Mouse (Mus musculus) myocyte (in vitro differentiated cells): Measurements from ENCODE around the gene Nup188. TPM values are rescaled to one million over a fixed set of nuclear protein-coding genes. Genes with fewer than 3 reads are reported as not detected.

Experiments used
- H3K27me3 ChIP-seq: one replicate; pipeline ENCODE4 v1.6.1; 2011; ENCODE audit not compliant: control insufficient read depth, insufficient read depth, insufficient read length
- H3K36me3 ChIP-seq: one replicate; pipeline ENCODE4 v1.6.1; 2011; ENCODE audit not compliant: control insufficient read depth, insufficient read depth
- H3K4me2 ChIP-seq: one replicate; pipeline ENCODE4 v1.6.1; 2011; ENCODE audit warnings: low read depth, control low read depth
- H3K4me3 ChIP-seq: one replicate; pipeline ENCODE4 v1.5.1; 2011; ENCODE audit warnings: mild to moderate bottlenecking, control low read depth, moderate library complexity
- H3K79me2 ChIP-seq: one replicate; pipeline ENCODE4 v1.6.1; 2011; ENCODE audit not compliant: control insufficient read depth, insufficient read depth
- H3ac ChIP-seq: one replicate; pipeline ENCODE4 v1.6.1; 2011; ENCODE audit not compliant: control insufficient read depth, insufficient read length
- CEBPB ChIP-seq: IDR thresholded peaks from 2 replicates; pipeline ENCODE4 v1.6.1; 2011; ENCODE audit warnings: mild to moderate bottlenecking, moderate library complexity; ENCODE audit not compliant: poor library complexity, insufficient read depth, severe bottlenecking
- E2F4 ChIP-seq: IDR thresholded peaks from one replicate; pipeline ENCODE4 v1.6.1; 2011; ENCODE audit warnings: mild to moderate bottlenecking, control low read depth, moderate library complexity; ENCODE audit not compliant: insufficient read depth
- MAX ChIP-seq: IDR thresholded peaks from one replicate; pipeline ENCODE4 v1.6.1; 2011; ENCODE audit warnings: low read depth, mild to moderate bottlenecking, control low read depth
- MYOD1 ChIP-seq, 3 experiments: IDR thresholded peaks; one replicate each; pipeline ENCODE4 v1.6.1; 2011; ENCODE audit warnings: control low read depth in 2 of 3, low read depth in 2 of 3, mild to moderate bottlenecking in 2 of 3, moderate library complexity in 1 of 3; ENCODE audit not compliant: insufficient read length in 2 of 3, control insufficient read depth in 1 of 3
- MYOG ChIP-seq, 3 experiments: IDR thresholded peaks; one replicate each; pipeline ENCODE4 v1.6.1; 2011; ENCODE audit warnings: control low read depth in 2 of 3, low read depth in 2 of 3, mild to moderate bottlenecking in 2 of 3; ENCODE audit not compliant: insufficient read length in 2 of 3, control insufficient read depth in 1 of 3, insufficient read depth in 1 of 3
- POLR2A ChIP-seq: IDR thresholded peaks from one replicate; pipeline ENCODE4 v1.6.1; 2011; ENCODE audit warnings: low read depth, mild to moderate bottlenecking, control low read depth, moderate library complexity; ENCODE audit not compliant: insufficient read length
- POLR2AphosphoS2 ChIP-seq: IDR thresholded peaks from one replicate; pipeline ENCODE4 v1.6.1; 2011; ENCODE audit warnings: low read depth, control low read depth; ENCODE audit not compliant: insufficient read length
- REST ChIP-seq: IDR thresholded peaks from one replicate; pipeline ENCODE4 v1.6.1; 2011; ENCODE audit warnings: mild to moderate bottlenecking, control low read depth, moderate library complexity; ENCODE audit not compliant: insufficient read depth, insufficient read length
- SRF ChIP-seq: IDR thresholded peaks from one replicate; pipeline ENCODE4 v1.6.1; 2011; ENCODE audit warnings: low read depth; ENCODE audit not compliant: control insufficient read depth, insufficient read length
- TCF12 ChIP-seq: IDR thresholded peaks from one replicate; pipeline ENCODE4 v1.6.1; 2011; ENCODE audit warnings: mild to moderate bottlenecking, control low read depth; ENCODE audit not compliant: poor library complexity, insufficient read depth, severe bottlenecking
- TCF3 ChIP-seq: IDR thresholded peaks from one replicate; pipeline ENCODE4 v1.6.1; 2011; ENCODE audit warnings: low read depth, control low read depth; ENCODE audit not compliant: insufficient read length
- USF1 ChIP-seq: IDR thresholded peaks from one replicate; pipeline ENCODE4 v1.6.1; 2011; ENCODE audit warnings: low read depth, mild to moderate bottlenecking, control low read depth, moderate library complexity
- polyA plus RNA-seq: library from polyadenylated mRNA; unstranded; fragments of >200 nt; fragmentation: generic; extraction: Trizol; gene quantifications from one replicate; pipeline ENCODE4 v1.2.1, GENCODE M21; 2012; ENCODE audit warnings: missing spikeins

Gene Nup188
- polyA plus RNA-seq, 1 experiment = 54.0 TPM

DNA sequence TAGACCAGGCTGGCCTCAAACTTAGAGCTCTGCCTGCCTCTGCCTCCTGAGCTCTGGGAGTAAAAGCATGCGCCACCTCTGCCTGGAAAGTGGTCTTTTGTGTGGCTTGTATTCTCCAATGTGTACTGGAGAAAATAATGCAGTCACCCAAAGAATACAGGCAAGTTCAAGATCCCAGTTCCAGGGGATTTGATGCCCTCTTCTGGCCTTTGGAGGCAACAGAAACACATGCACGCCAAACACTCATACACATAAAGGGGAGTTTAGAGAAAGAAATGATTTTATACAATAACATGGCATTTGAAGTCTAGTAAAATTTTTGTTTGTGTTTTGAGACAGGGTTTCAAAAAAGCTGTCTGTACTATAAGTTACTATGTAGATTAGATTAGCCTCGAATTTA, 13.3 kb downstream of the Nup188 start:
- Histone ChIP-seq H3K4me2 (no peak overlapping the region), H3K4me3 (no peak overlapping the region), H3K36me3 (peaks cover 56% of the 10 kb centered on the region), H3K79me2 (no peaks in the 10 kb centered on the region), H3K27me3 (no peaks in the 10 kb centered on the region), H3ac (no peak overlapping the region)
- no peak for TF ChIP-seq MAX
- TF ChIP-seq POLR2A = no peak
- no peak for TF ChIP-seq TCF3
- no peak for TF ChIP-seq REST
- no peak for TF ChIP-seq USF1
- no peak for TF ChIP-seq CEBPB
- TF ChIP-seq MYOD1 (IDR thresholded peaks at IDR 0.05; ENCODE audit: control insufficient read depth in 1 of 3, insufficient read length in 2 of 3, low read depth in 2 of 3) = no peak
- TF ChIP-seq E2F4 = no peak
- TF ChIP-seq SRF = no peak
- TF ChIP-seq TCF12 = no peak
- no peak for TF ChIP-seq POLR2AphosphoS2
- TF ChIP-seq MYOG (IDR thresholded peaks at IDR 0.05; ENCODE audit: control insufficient read depth in 1 of 3, insufficient read depth in 1 of 3, insufficient read length in 2 of 3, low read depth in 2 of 3) = no peak

DNA sequence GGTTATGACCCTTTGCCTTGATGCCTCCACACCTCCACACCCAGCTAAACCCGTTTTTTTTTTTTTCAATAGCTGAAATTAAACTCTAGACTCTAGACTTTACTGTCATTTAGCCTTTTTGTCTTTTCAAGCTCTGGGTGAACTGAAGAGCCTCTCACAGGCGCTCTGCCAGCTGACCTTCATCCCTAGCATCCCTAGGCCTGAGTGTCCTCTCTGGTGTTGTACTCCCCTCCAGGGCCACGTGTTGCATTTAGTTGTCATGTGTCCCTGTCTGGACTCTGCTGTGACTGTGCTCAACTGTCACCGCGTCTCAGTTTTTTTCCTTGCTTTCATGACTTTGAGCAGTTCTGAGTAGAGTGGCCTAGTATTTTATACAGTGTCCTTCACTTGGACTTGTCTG, 13.8 kb downstream of the Nup188 start:
- no peak overlapping the region for H3K4me3 ChIP-seq
- no peak overlapping the region for H3ac ChIP-seq
- no peaks in the 10 kb centered on the region for H3K79me2 ChIP-seq
- H3K4me2 ChIP-seq = no peak overlapping the region
- TF ChIP-seq POLR2AphosphoS2 = no peak
- no peak for TF ChIP-seq TCF12
- TF ChIP-seq USF1 = no peak
- TF ChIP-seq REST = no peak
- TF ChIP-seq MAX = no peak
- TF ChIP-seq E2F4 = no peak
- no peak for TF ChIP-seq SRF
- TF ChIP-seq CEBPB = no peak
- TF ChIP-seq MYOG (IDR thresholded peaks at IDR 0.05; ENCODE audit: control insufficient read depth in 1 of 3, insufficient read depth in 1 of 3, insufficient read length in 2 of 3, low read depth in 2 of 3) = no peak
- no peak for TF ChIP-seq MYOD1 (IDR thresholded peaks at IDR 0.05; ENCODE audit: control insufficient read depth in 1 of 3, insufficient read length in 2 of 3, low read depth in 2 of 3)
- no peak for TF ChIP-seq TCF3
- TF ChIP-seq POLR2A = no peak
- no peaks in the 10 kb centered on the region for H3K27me3 ChIP-seq
- H3K36me3 ChIP-seq = peaks cover 57% of the 10 kb centered on the region

DNA sequence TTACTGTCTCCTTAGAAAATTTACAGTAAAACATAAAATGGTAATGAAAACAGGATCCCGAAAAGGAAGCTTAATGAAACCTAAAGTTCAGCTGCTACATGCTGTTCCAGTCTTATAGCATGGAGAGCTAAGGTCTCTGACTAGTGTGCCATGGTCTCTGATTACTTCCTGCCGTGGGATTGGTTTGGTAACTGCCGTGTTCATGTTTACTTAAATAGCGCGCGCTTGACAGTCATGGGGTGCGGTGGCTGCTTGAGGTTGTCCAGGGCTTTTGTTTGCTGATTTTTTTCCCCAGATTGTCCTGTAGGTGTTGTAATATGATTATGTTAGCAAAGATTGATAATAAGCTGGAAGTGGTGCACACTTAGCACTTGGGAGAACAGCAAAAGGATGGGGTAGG, 19.9 kb downstream of the Nup188 start:
- Histone ChIP-seq H3K4me2 (no peak overlapping the region), H3K36me3 (peaks cover 62% of the 10 kb centered on the region), H3K79me2 (no peaks in the 10 kb centered on the region), H3K27me3 (no peaks in the 10 kb centered on the region), H3K4me3 (no peak overlapping the region), H3ac (no peak overlapping the region)
- TF ChIP-seq MYOD1 (IDR thresholded peaks at IDR 0.05; ENCODE audit: control insufficient read depth in 1 of 3, insufficient read length in 2 of 3, low read depth in 2 of 3) (no peak), POLR2AphosphoS2 (no peak), USF1 (no peak), REST (no peak)

DNA sequence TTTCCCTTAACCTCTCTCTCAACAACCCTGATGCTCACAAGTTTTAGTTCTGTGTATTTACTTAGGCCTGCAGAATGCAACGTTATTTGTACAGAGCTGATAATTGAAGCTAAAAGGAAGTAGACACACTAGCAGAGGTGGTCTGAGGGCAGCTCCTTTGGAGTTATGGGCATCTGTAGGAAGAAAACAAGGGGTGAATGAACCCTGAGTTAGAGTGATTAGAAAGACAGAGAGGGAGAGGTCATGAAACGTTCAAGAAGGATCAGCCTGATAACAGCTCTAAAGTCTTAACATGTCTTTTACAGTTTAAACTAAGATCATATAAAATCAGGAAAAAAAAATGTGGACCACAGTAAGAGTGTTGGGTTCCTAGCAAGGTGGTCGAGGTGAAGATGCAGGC, 23.2 kb downstream of the Nup188 start:
- Histone ChIP-seq H3ac (no peak overlapping the region), H3K79me2 (no peaks in the 10 kb centered on the region), H3K4me3 (no peak overlapping the region), H3K27me3 (no peaks in the 10 kb centered on the region), H3K4me2 (no peak overlapping the region), H3K36me3 (peaks cover 51% of the 10 kb centered on the region)
- TF ChIP-seq POLR2AphosphoS2 (no peak), USF1 (no peak), SRF (no peak), POLR2A (no peak), TCF3 (no peak)

DNA sequence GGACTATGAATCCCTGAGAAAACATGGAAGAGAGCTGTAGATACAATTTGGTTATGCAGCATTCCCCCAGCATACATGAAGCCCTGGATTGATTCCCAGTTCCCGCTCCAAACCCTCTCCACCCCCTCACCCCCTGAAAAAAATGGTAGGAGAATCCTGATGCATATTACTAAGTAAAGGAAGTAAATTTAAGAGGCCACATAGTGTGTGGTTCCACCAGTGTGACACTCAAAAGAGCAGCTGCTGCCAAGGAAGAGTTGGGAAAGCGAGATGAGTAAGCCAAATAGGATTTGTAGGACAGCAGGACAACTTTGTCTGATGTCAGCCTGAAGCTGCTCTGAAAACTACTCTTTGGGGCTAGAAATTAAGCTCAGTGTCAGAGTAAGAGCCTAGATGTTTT, 25.3 kb downstream of the Nup188 start:
- no peak overlapping the region for H3K4me3 ChIP-seq
- no peak overlapping the region for H3K4me2 ChIP-seq
- H3K27me3 ChIP-seq = no peaks in the 10 kb centered on the region
- no peak for TF ChIP-seq MYOD1 (IDR thresholded peaks at IDR 0.05; ENCODE audit: control insufficient read depth in 1 of 3, insufficient read length in 2 of 3, low read depth in 2 of 3)
- no peak for TF ChIP-seq CEBPB
- TF ChIP-seq E2F4 = no peak
- TF ChIP-seq SRF = no peak
- no peak for TF ChIP-seq POLR2AphosphoS2
- no peak for TF ChIP-seq TCF12
- TF ChIP-seq MAX = no peak
- no peak for TF ChIP-seq TCF3
- no peak for TF ChIP-seq POLR2A
- no peak for TF ChIP-seq REST
- no peak for TF ChIP-seq USF1
- no peaks in the 10 kb centered on the region for H3K79me2 ChIP-seq
- peaks cover 56% of the 10 kb centered on the region for H3K36me3 ChIP-seq
- H3ac ChIP-seq = no peak overlapping the region

DNA sequence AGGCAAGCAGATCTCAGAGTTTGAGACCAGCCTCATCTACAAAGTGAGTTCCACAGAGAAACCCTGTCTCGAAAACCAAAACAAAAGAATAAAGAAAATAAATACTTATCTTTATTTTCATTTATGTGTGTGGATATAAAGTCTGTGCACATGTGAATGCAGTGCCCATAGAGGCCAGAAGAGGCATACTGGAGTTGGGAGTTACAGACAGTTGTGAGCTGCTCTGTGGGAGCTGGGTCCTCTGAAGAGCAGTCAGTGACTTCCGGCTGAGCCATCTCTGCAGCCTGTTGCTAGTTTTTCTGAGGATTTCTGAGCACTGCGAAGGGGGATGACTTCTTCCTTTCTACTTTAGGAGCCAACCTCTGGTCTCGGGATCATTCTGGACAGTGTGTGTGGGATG, 29.9 kb downstream of the Nup188 start:
- Histone ChIP-seq H3K4me3 (no peak overlapping the region), H3K79me2 (no peaks in the 10 kb centered on the region), H3ac (no peak overlapping the region), H3K27me3 (no peaks in the 10 kb centered on the region), H3K4me2 (no peak overlapping the region), H3K36me3 (peaks cover 67% of the 10 kb centered on the region)
- TF ChIP-seq POLR2A = no peak
